ENCODE assay signal across 8 mouse cellular contexts in genomic region chr17:65558217-65558616, GRCm38 (mm10). TPM values are rescaled to one million over a fixed set of nuclear protein-coding genes. Genes with fewer than 3 reads are reported as not detected.
DNase-seq lines count a peak whose midpoint lies in the region; ATAC-seq lines count a peak whose summit lies in the region.

No protein-coding gene starts in this region.

- DNase-seq in ovary, postnatal 36 days (ENCODE audit: low spot score), result peak; percentile 36
- no peak for DNase-seq in ovary, postnatal 10 days (ENCODE audit: low spot score)
- peak; percentile 62 for DNase-seq in c-Kit-positive CD71-negative TER-119-negative erythroid progenitor cells, embryonic 14.5 days (ENCODE audit: low read depth)
- DNase-seq in forebrain, embryonic 10.5 days (ENCODE audit: extremely low spot score, low spot score), result peak; percentile 55
- DNase-seq in kidney, postnatal 4 days, result peak; percentile 71 to 77

- H3K4me2 ChIP-seq in heart, embryonic 16.5 days (ENCODE audit: low read depth, low read length), result peak overlapping the region; percentile 14
- H3K4me2 ChIP-seq in stomach, embryonic 16.5 days (ENCODE audit: low read depth, low read length), result no peak overlapping the region

- H3K27me3 ChIP-seq in forebrain, embryonic 10.5 days (ENCODE audit: poor library complexity, severe bottlenecking), result no peaks in the 10 kb centered on the region
- H3K27me3 ChIP-seq in heart, embryonic 16.5 days (ENCODE audit: control insufficient read depth, insufficient read depth, low read length), result no peaks in the 10 kb centered on the region
- H3K27me3 ChIP-seq in stomach, embryonic 16.5 days (ENCODE audit: control insufficient read depth, insufficient read depth, low read length), result no peaks in the 10 kb centered on the region

- H3K9me3 ChIP-seq in forebrain, embryonic 10.5 days, result no peaks in the 10 kb centered on the region
- H3K9me3 ChIP-seq in heart, embryonic 16.5 days (replicated peaks; ENCODE audit: control insufficient read depth, low read length), result no peaks in the 10 kb centered on the region
- H3K9me3 ChIP-seq in stomach, embryonic 16.5 days (replicated peaks; ENCODE audit: control insufficient read depth, low read length), result no peaks in the 10 kb centered on the region

- no peak overlapping the region for H3K27ac ChIP-seq in forebrain, embryonic 10.5 days
- H3K27ac ChIP-seq in heart, embryonic 16.5 days (ENCODE audit: low read length), result no peak overlapping the region
- no peak overlapping the region for H3K27ac ChIP-seq in stomach, embryonic 16.5 days (ENCODE audit: low read length)

- H3K4me3 ChIP-seq in forebrain, embryonic 10.5 days, result peak overlapping the region; percentile 17
- no peak overlapping the region for H3K4me3 ChIP-seq in heart, embryonic 16.5 days (ENCODE audit: low read length)
- H3K4me3 ChIP-seq in stomach, embryonic 16.5 days (replicated peaks; ENCODE audit: low read length), result no peak overlapping the region

- H3K4me1 ChIP-seq in forebrain, embryonic 10.5 days, result no peaks in the 10 kb centered on the region
- peaks cover 9% of the 10 kb centered on the region; the same call in 1 of the 2 replicates for H3K4me1 ChIP-seq in heart, embryonic 16.5 days (ENCODE audit: control insufficient read depth, insufficient read depth, low read length)
- 0 out of 2 replicates have a peak, but pooled peaks cover 4% of the 10 kb centered on the region for H3K4me1 ChIP-seq in stomach, embryonic 16.5 days (ENCODE audit: control insufficient read depth, insufficient read depth, low read length)

- H3K9ac ChIP-seq in heart, embryonic 16.5 days (ENCODE audit: low read length), result no peak overlapping the region
- H3K9ac ChIP-seq in stomach, embryonic 16.5 days (ENCODE audit: low read length), result no peak overlapping the region

- 47% methylated on average over 9 of the region's 9 CpGs for WGBS in forebrain, embryonic 10.5 days
- 38% methylated on average over 9 of the region's 9 CpGs for WGBS in heart, embryonic 16.5 days
- 46% methylated on average over 9 of the region's 9 CpGs for WGBS in stomach, embryonic 16.5 days

- no peaks in the 10 kb centered on the region for H3K36me3 ChIP-seq in forebrain, embryonic 10.5 days (replicated peaks)
- no peaks in the 10 kb centered on the region for H3K36me3 ChIP-seq in heart, embryonic 16.5 days (ENCODE audit: control insufficient read depth, insufficient read depth)
- no peaks in the 10 kb centered on the region for H3K36me3 ChIP-seq in stomach, embryonic 16.5 days (ENCODE audit: control insufficient read depth, insufficient read depth, low read length)

- ATAC-seq in heart, embryonic 16.5 days (replicated peaks; ENCODE audit: extremely low read depth, insufficient read depth, low FRiP score), result no peak
- peak; percentile 69 for ATAC-seq in megakaryocyte, adult 5-6 weeks (ENCODE audit: poor library complexity, severe bottlenecking)
- ATAC-seq in stomach, embryonic 16.5 days (ENCODE audit: insufficient read depth, low FRiP score), result 0 out of 2 replicates have a peak, but pooled peaks have one; percentile 15

RNA-seq across cellular contexts. Expression of gene Tmem232, which starts 17.6 kb away (rescaled TPM):
- not detected in 2 replicates for polyA plus RNA-seq in forebrain, embryonic 10.5 days (2016; fragmentation: Nextera tagmentation; extraction: Ambion mirVana)
- polyA plus RNA-seq in heart, embryonic 16.5 days (2015; fragmentation: Nextera tagmentation; extraction: Ambion mirVana), result 0.13 and 0.36 TPM in 2 replicates
- total RNA-seq in megakaryocyte, adult 5-6 weeks (2015), result not detected in 2 replicates
- not detected in 2 replicates for total RNA-seq in megakaryocyte, adult 5-6 weeks (2017)
- not detected in 2 replicates for polyA plus RNA-seq in stomach, embryonic 16.5 days (2015; fragmentation: Nextera tagmentation; extraction: Ambion mirVana)

RNA-seq across cellular contexts. Expression of gene Vapa, which starts 55.1 kb away (rescaled TPM):
- 159 and 174 TPM in 2 replicates for polyA plus RNA-seq in forebrain, embryonic 10.5 days (2016; fragmentation: Nextera tagmentation; extraction: Ambion mirVana)
- 153 and 163 TPM in 2 replicates for polyA plus RNA-seq in heart, embryonic 16.5 days (2015; fragmentation: Nextera tagmentation; extraction: Ambion mirVana)
- total RNA-seq in megakaryocyte, adult 5-6 weeks (2015), result 169 and 178 TPM in 2 replicates
- 110 and 122 TPM in 2 replicates for total RNA-seq in megakaryocyte, adult 5-6 weeks (2017)
- polyA plus RNA-seq in stomach, embryonic 16.5 days (2015; fragmentation: Nextera tagmentation; extraction: Ambion mirVana), result 155 and 158 TPM in 2 replicates
